Mouse (Mus musculus): ENCODE results near the gene Rbfox2.

Gene Rbfox2

DNA sequence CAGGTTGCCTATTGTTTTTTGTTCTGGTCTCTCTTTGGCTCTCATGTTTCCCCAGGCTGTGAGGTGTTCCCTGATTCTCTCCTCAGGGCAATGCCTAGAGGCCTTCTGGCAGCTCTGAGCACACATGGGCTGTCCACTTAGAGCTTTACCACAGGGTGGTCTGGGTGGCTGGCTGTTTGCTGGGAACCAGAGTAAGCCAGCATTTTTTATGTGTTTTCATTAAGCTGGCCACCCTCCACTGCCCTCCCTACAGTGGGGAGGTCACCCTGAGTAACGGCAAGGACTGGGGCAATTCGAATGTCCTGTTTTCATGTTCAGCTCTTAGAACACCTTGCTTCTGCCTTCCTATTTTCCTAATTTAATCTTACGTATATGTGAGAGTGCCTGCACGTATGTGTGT lies 24.6 kb upstream of the Rbfox2 start:
- in situ Hi-C loops (cut with MboI, MseI): no loop called here

DNA sequence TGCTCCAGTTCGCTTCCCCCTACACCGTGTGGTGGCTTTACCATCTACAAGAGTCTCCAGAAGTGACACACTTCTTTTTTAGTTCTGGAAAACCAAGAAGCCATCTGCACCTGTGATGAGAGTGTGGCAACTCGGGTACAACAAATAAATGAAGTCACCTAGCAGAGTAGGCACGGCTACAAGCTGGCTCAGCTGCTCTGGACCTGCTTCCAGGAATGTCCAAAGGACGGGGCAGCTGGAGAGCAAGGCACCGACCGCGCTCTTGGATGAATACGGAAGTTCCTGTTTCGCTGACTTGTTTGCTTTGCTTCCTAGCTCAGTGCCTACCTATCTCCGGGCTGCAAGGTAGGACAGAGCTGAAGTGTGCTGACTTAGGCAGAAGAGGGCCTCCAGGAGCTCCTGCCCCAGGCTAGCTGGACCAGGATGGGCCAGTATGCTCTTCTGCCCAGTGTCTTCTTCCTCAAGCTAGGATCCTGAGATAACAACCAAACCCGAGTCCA lies 22.9 kb upstream of the Rbfox2 start:
- in situ Hi-C loops (cut with MboI, MseI): no loop called here

DNA sequence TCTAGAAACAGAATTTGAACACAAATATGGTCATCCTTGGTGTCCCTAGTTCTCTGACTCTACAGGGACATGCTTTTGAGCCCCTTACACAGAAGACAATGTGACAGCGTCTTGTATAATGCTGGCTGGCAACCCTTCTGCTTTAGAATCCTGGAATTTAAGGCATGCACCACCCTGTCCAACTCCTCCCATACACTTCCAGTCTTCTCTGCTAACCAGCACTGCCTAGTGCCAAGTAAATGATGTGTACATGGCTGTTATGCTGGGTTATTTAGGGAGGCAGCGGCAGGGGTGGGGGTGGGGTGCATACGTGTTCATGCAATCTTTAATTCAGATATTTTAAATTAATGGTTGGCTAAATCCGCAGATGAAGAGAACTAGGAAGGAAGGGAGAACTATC lies 19.6 kb upstream of the Rbfox2 start:
- in situ Hi-C loops (cut with MboI, MseI): no loop called here

DNA sequence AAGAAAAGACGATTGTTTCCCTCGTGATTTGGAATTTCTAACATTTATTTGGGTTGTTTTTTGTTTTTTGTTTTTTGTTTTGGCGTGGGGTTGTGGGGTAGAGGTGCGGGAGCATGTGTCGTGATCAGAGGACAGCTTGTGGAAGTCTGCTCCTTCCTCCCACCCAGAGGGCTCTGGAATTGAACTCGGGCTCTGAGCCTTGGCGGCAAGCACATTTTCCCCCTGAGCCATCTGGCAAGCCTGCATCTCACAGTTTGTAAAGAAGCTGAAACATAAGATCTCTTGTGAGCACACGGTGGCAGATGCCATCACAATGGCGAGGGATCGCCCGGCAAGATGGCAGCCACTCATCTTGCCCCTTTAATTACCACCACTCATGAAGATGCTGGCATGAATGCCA lies 17.6 kb upstream of the Rbfox2 start:
- in situ Hi-C loops (cut with MboI, MseI): no loop called here

DNA sequence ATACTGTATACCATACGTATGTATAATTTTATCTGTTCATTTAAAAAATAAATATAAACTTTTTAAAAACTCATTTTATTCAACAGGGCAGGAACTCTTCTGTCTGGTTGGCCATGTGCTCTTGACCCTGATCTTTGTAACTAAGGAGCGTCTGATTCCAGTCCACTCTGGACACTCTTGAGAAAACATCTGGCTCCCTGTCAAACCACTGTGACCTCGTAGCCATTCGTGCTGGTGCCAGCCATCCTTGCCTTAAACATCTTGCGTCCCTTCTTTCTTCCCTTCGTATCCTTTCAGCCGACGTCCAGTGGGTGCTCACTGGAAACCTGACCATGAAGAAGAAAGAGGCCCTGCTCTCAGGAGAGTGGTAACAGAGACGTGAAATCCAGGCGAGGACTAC lies 16.4 kb upstream of the Rbfox2 start:
- in situ Hi-C loops (cut with MboI, MseI): no loop called here

DNA sequence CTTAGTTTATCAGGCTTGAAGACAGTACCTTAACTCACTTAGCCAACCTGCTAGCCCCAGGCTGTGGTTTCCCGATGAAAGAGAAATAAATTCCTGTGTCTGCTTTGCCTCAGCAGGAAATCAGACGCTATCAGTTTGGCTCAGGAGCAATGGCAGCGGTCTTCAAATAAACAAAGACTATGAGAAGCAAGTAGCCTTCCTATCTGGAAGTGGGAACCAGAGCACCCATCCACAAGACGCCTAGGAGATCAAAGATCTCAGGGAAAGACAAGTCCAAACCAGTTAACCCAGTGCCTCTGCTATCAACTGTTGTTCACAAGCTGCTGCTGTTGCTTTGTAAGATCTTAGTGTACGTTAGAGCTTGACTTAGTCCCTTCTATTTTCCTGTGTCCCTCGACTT lies 6.9 kb upstream of the Rbfox2 start:
- in situ Hi-C loops (cut with MboI, MseI): no loop called here

DNA sequence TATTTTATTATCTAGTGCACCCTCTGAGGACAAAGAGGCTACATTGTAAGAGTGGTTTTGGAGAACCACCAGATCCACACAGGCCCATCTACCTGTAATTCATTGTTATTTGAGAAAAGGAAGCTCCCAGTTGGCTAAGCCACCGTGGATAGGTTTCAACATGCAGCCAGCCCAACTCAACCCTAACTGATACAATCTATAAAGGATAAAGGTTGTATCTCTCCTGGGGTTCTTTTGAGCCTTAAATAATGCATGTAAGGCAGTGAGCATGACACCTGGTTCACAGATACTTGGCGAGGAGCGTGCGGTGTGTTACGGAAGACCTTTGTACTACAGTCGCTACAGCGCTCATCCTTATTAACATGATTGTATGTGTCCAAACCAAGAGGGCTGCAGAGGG lies 6.0 kb upstream of the Rbfox2 start:
- in situ Hi-C loops (cut with MboI, MseI): no loop called here

DNA sequence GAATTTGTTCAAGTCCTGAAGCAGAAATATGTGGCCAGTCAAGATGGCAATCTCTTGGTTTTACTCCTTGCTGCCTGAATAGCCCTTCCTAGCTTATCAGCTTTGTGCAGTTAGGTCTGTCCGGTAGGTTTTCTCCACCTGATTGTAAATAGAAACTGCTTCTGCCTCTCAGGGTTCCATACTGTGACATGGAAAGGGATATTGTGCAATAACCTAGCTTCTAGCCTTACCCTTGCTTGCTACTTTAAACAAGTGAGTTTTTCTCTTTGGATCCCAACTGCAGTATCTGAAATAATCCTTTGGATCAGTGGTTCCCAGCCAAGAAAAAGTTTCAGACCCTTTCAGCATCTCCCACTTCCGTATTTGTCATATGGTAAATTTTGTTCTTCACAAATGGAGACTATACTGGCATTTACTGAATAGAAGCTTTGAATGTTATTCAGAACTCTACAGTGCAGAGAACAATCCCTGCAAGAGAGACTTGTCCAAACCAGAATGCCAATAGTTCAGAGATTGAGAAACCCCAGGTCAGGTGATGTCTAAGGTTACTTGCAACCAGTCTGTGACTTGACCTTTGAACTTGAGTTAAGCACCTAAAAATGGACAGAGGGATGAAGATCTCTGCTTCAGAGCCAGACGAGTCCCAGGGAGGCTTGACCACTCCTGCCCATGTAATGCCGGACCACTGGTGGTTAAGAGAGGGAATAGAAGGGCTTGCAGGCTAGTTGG lies 1.1 kb upstream of the Rbfox2 start:
- in situ Hi-C loops (cut with MboI, MseI): no loop called here

DNA sequence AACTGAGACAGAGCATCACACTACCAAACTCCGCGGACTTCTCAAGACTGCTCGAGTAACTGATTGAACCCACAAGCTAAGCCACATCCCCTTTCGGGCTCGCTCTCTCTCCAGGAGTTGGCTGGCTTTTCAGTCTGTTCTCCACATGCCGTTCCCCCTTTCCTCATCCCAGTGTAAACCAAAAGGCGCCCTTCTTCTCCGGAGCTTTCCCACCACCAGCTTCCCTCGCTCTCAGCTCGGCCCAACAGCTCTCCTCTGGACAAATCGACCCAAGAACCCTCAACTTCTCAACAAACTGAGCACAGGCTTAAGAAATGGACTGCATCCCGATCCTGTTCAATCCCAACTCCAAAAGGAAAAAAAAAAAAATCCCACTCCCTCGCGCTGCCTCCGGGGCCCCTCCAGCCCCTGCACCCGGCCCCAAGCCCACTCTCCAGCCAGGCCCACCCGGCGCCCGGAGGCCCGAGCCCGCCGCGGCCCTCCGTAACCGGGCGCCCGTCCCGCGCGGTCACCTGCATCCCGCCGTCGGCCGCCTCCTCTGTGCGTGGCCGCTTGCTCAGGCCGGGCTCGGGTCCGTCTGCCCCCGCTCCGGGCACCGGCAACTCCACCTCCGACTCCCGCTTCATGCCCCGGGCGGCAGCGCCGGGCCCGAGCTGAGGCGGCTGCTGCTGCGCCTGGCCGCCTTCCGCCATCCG lies 805 bp downstream of the Rbfox2 start:
- in situ Hi-C loops (cut with MboI, MseI): no loop called here

DNA sequence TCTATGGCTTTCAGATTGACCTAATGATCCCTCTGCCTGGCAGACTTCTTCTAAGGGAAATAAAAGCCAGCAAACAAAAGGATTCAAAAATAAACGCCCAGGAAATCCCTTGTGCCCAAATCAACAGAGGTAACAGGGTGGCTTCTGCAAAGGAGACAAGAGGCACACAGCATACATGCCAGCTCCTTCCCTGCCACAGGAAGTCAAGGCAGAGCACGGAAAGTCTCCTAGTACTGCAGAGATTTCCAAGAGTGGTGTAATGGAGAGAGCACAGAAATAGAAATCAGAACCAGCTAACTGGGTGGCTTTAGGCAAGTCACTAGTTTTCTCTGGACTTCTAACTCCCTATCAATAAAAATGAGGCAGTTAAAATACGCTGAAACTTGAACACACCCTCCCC lies 1.8 kb downstream of the Rbfox2 start:
- in situ Hi-C loops (cut with MboI, MseI): loop anchor here (5.0 kb wide), 1 partner anchor 1077 kb away; no protein-coding TSS in a partner anchor

DNA sequence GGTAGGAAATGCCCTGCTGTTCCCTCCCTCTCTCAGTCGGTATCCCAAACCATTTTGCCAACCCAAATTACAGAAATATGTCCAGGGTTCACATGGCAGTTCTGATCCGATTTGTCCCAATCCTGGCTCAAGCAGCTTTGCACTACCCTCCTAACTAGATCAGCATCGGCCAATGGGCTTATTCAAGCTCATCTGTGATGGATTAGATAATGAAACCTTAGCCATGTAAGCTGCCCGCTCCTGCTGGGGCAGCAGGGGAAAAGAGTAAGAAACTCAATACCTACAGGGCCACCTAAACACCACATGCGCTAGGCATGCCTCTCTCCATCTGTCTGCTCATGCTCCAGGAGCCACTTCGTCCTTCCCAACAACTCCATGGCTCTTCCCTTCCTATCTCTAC lies 5.7 kb downstream of the Rbfox2 start:
- in situ Hi-C loops (cut with MboI, MseI): loop anchor here (5.0 kb wide), 1 partner anchor 1081 kb away; no protein-coding TSS in a partner anchor

DNA sequence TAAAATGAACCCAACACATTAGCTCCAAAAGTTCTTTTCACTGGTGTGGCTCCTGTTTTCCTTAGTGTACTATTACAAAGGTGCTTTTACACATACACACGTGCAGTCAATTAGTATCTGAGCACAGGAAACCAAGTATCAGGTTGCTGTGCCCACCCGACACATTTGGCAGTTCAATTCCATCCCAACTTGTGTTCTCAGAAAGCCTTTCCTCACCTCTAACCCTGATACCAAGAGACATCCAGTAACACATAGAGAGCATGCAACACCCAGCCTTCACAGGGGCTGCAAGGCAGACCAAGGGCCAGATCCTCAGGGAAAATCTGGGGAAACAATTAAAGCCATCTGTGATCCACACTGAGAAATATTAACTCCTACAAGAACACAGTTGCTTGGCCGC lies 8.2 kb downstream of the Rbfox2 start:
- in situ Hi-C loops (cut with MboI, MseI): no loop called here

DNA sequence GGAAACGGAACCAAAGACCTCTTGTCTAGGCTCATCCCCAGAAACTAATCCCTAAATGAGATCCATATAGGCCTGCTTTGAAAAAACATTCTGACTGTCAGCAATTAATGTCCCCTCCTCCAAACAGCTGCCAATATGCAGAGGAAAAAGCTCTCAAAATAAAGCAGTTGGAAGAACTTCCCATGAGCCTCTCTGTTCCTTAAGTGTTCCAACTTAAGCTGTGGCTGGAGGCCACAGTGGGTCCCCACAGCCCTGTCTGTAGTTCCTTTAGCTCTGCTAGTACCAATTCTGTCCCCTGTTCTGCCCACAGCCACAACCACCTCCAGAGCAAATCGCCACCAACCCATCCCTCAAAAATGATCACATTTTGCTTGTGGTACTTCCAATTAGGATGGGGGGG lies 10.2 kb downstream of the Rbfox2 start:
- in situ Hi-C loops (cut with MboI, MseI): no loop called here

DNA sequence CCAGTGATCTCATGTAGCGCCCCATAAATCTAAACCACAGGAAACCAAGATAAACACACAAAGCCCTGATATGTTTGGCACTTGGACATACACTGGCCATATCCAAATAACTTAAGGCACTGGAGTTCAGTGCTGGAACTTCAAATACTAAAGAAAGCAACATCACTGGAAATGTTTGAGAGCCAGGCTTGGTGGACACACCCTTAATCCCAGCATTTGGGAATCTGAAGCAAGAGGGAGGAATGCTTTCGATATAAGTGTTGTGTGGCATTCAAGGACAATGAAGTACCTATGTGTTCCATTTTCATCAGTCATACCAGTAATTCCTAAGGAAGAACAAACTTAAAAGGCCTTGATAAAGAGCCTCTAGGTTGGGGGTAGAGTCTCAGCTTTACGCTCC lies 13.3 kb downstream of the Rbfox2 start:
- in situ Hi-C loops (cut with MboI, MseI): no loop called here

DNA sequence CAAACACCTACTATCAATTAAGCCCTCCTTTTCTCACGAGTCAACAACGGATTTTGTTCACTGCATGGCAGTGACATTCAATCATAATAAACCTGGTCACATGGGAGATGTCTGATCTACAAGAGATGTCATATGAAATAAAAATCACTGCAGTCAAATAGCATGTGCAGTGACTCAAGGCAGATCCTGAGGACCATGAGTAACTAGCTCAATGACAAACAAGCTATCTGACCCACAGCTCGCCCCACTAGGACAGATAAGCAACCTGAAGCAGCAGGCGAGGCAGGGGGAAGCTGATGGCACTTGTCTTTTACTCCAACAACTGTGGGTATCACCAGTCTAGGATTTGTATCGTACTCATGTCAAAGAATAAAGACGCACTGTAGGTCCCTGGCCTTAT lies 14.4 kb downstream of the Rbfox2 start:
- in situ Hi-C loops (cut with MboI, MseI): no loop called here

DNA sequence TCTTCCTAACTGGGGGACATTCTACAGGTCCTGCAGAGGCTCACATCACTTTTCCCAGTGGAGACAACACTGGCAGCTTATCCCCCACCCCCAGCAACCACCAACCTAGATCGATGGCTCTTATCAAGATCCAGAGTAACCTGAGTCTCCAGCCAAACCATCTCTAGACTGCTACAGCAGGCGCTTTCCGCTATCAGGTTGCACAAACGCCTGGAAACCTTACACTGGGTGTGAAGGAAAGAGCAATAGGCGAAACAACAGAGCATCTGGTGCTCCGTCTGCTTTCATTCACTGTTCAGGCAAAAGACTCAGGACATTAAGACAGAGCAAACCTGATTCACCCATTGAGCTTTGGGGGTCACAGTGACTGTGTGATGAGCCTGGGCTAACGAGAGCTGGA lies 15.3 kb downstream of the Rbfox2 start:
- in situ Hi-C loops (cut with MboI, MseI): no loop called here

DNA sequence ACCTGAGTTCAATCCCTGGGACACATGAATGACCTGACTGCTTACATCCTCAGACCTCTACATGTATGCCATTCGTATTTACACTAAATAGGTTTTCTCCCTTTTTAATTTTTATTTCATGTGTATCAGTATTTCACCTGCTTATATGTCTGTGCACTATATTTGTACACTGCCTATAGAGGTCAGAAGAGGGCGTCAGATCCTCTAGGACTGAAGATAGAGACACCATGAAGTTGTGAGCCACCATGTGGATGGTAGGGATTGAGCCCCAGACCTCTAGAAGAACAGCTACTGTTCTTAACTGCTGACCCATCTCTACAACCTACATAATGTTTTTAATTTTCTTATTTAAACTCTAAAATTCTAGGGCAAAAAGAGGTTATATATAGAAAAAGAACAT lies 16.5 kb downstream of the Rbfox2 start:
- in situ Hi-C loops (cut with MboI, MseI): no loop called here

DNA sequence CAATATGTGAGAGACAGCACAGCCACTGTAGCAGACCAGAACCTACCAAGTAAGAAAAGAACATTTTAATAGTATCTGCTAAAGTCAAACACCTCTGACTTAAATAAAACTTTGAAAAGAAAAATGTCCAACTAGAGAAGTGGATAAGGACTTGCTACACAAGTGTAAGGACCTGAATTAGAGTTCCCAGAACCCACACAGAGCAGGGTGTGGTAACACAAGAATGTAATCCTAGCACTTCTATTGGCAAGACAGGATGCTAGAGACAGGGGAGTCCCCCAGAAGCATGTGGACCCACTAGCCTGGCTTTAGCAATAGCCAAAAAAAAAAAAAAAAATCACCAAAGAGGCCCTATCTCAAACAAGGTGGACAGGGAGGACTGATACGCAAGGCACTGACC lies 26.7 kb downstream of the Rbfox2 start:
- in situ Hi-C loops (cut with MboI, MseI): no loop called here

DNA sequence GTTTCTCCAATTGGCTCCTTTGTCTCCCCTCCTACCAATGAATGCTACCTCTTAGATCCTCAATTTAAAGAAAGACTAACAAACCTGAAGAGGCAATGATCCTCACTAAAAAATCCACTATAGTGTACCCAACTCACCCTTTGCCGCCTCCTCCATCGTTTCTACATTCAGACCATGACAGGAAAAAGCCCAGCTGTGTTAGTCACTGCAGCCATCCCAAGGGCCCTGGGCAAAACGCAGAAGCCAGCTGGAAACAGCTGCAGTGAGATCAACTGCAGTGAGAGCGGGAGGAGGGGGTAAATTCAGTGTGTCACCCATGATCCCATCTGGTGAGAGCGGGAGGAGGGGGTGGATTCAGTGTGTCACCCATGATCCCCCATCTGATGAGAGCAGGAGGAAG lies 28.0 kb downstream of the Rbfox2 start:
- in situ Hi-C loops (cut with MboI, MseI): no loop called here

DNA sequence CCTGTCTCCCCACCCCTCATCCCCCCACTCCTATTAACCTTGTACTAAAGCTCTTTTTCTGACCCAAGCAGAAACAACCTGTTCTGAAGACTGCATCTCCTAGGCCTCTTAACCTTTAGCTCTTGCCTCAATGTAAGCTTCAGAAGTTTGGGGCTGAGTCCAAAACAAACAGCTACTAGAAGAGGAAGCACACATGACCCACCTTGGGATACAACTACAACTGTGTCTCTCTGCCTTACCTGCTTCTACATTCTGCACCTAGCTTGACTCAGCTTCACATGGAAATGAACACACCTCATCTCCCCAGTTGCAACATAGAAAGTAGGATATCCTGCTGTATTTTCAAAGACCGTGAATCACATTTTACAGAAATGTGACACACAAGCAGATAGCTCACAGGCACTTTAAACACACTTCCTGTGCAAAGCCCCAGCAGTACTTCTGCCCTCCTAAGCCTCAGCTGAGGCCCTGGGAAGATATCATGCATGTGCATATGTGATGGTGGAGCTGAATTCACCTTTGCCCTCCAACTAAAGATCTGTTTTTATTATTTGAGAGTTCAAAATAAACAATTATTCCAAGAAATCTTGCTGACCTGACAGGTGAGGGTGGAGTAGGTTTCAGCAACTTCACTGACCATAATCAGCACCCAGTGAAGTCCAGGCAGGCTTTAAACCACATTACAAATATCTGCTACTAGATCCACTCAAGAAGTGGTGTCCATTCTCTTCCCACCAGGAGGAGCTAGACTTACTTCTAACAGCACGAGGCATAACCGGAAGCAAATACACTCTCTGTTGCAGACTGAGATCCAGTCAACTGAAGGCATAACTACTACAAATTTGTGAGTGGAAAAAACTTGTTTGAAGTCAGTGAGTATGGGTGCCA lies 29.7 kb downstream of the Rbfox2 start:
- in situ Hi-C loops (cut with MboI, MseI): no loop called here

DNA sequence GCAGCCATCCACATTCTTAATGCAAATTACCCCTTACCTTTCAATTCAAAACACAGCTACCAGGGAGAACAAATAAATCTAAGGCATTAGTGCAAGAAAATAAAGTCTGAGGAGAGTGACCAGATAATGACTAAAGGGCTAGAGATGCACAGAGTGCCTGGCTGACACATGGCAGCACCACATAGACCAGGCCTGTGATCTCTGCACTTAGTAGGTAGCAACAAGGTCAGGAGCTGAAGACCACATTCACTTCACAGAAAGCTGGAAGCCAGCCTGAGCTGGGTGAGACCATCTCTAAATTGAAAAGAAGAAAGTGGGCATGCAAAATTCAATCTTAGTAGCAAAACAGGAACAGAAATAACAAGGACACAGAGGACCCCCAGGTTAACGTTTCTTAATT lies 30.5 kb downstream of the Rbfox2 start:
- in situ Hi-C loops (cut with MboI, MseI): no loop called here

DNA sequence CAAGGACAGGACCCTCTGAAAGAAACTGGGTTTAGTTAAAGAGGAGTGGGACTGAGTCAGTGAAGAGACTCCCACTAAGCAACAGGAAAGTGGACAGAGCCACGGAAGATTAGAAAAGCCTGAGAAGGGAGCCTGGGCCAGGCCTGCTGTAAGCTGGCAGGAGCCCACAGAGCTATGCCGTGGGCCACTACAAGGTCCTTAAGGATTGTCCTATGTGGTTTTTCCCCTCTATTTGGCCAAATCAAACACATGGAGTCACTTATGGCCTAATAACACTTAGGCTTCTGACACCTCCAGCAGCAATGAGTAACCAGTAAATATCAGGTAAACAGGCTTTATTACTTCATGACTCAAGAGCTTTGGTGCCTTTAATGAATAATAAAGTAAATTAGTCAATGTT lies 31.2 kb downstream of the Rbfox2 start:
- in situ Hi-C loops (cut with MboI, MseI): no loop called here

All from T-helper 2 cell (primary cell).